Mouse (Mus musculus): Measurements from ENCODE around the gene Igflr1.

GRCm38 (mm10) chr7:30610043-30610442, 44.8 kb downstream of the Igflr1 start:
- TF ChIP-seq CTCF (IDR thresholded peaks at IDR 0.05; ENCODE audit: extremely low read depth, insufficient read depth, insufficient read length, insufficient replicate concordance) (no peak), POLR2A (IDR thresholded peaks at IDR 0.05; ENCODE audit: low read depth, low read length) (no peak)

Measured in spleen, adult 2 months (tissue).